10 mouse cellular contexts compared by ENCODE assay signal in genomic region chr4:140779803-140780397, GRCm38 (mm10). TPM values are rescaled to one million over a fixed set of nuclear protein-coding genes. Genes with fewer than 3 reads are reported as not detected.
DNase-seq lines count a peak whose midpoint lies in the region; ATAC-seq and TF ChIP-seq lines count a peak whose summit lies in the region.
"Had no signal": no experiment of that assay in that cellular context is flagged by ENCODE, and none has a peak within 500 bp of the region (broad histone marks: within the 10 kb centered on the region; RNA-seq: fewer than 3 reads in every experiment).

No protein-coding gene starts in this region.

- H3K27me3 ChIP-seq in heart, postnatal 0 days (ENCODE audit: control insufficient read depth, insufficient read depth, low read length), result no peaks in the 10 kb centered on the region
- no peaks in the 10 kb centered on the region for H3K27me3 ChIP-seq in lung, embryonic 15.5 days
- H3K27me3 ChIP-seq: stomach, embryonic 15.5 days had no signal

- DNase-seq in lung, adult 18-20 months, result peak; percentile 22 to 29
- DNase-seq in lung, adult 2 months, result no peak
- DNase-seq in embryo, embryonic 10.5 days (ENCODE audit: low spot score), result peak; percentile 64
- peak; percentile 50 for DNase-seq in heart, postnatal 0 days (ENCODE audit: low spot score)
- DNase-seq in right cerebral cortex, adult 18-20 months, result no peak
- no peak for DNase-seq in layer of hippocampus, postnatal 10 days (ENCODE audit: low spot score in 2 of 2)
- no peak for DNase-seq in thymus, postnatal 36 days

- no peaks in the 10 kb centered on the region for H3K36me3 ChIP-seq in heart, postnatal 0 days (replicated peaks; ENCODE audit: control insufficient read depth, insufficient read depth, low read length)
- H3K36me3 ChIP-seq in lung, embryonic 15.5 days, result no peaks in the 10 kb centered on the region
- H3K36me3 ChIP-seq: stomach, embryonic 15.5 days had no signal

- no peaks in the 10 kb centered on the region for H3K4me1 ChIP-seq in lung, adult 2 months (ENCODE audit: control insufficient read depth, insufficient read depth, low read length)
- H3K4me1 ChIP-seq in heart, postnatal 0 days (ENCODE audit: control insufficient read depth, insufficient read depth), result no peaks in the 10 kb centered on the region
- peaks cover 8% of the 10 kb centered on the region; the same call in 1 of the 2 replicates for H3K4me1 ChIP-seq in lung, embryonic 15.5 days

- no peak for TF ChIP-seq POLR2A in lung, adult 2 months (IDR thresholded peaks at IDR 0.05; ENCODE audit: borderline replicate concordance, extremely low read depth, low read depth, low read length)

- H3K4me2 ChIP-seq in heart, postnatal 0 days (ENCODE audit: low read depth, low read length), result no peak overlapping the region
- peak overlapping the region; percentile 2; the same call in 1 of the 2 replicates for H3K4me2 ChIP-seq in lung, embryonic 15.5 days
- H3K4me2 ChIP-seq: stomach, embryonic 15.5 days had no signal

- TF ChIP-seq CTCF in lung, adult 2 months (IDR thresholded peaks at IDR 0.05; ENCODE audit: insufficient read depth, low read length), result no peak
- TF ChIP-seq CTCF in heart, postnatal 0 days (IDR thresholded peaks at IDR 0.05; ENCODE audit: low read depth), result no peak

- 17% methylated on average over 19 of the region's 19 CpGs for WGBS in lung, adult 2 months
- WGBS in heart, postnatal 0 days, result 14% methylated on average over 19 of the region's 19 CpGs
- 12% methylated on average over 18 of the region's 19 CpGs for WGBS in lung, embryonic 15.5 days

- no peak overlapping the region for H3K9ac ChIP-seq in heart, postnatal 0 days (replicated peaks; ENCODE audit: low read depth, low read length)
- H3K9ac ChIP-seq in lung, embryonic 15.5 days, result no peak overlapping the region
- H3K9ac ChIP-seq: stomach, embryonic 15.5 days had no signal

- TF ChIP-seq EP300 in heart, postnatal 0 days (IDR thresholded peaks at IDR 0.05; ENCODE audit: low read depth), result peak; percentile 61; the same call in 1 of the 2 replicates

- H3K9me3 ChIP-seq in heart, postnatal 0 days (replicated peaks; ENCODE audit: control insufficient read depth, low read length), result no peaks in the 10 kb centered on the region
- H3K9me3 ChIP-seq in lung, embryonic 15.5 days, result no peaks in the 10 kb centered on the region
- H3K9me3 ChIP-seq: stomach, embryonic 15.5 days had no signal

- no peak overlapping the region for H3K27ac ChIP-seq in heart, postnatal 0 days (ENCODE audit: low read depth)
- no peak overlapping the region for H3K27ac ChIP-seq in lung, embryonic 15.5 days
- H3K27ac ChIP-seq: stomach, embryonic 15.5 days had no signal

- H3K4me3 ChIP-seq in lung, adult 2 months (replicated peaks; ENCODE audit: extremely low read depth, low read depth, low read length), result no peak overlapping the region
- no peak overlapping the region for H3K4me3 ChIP-seq in heart, postnatal 0 days (ENCODE audit: low read depth, low read length)
- no peak overlapping the region for H3K4me3 ChIP-seq in lung, embryonic 15.5 days
- H3K4me3 ChIP-seq: stomach, embryonic 15.5 days had no signal

- peak; percentile 73 for ATAC-seq in heart, postnatal 0 days (ENCODE audit: insufficient read depth, low read depth)
- peak; percentile 28 for ATAC-seq in lung, embryonic 15.5 days (ENCODE audit: borderline replicate concordance, extremely low read depth, low FRiP score, low TSS enrichment)

RNA-seq across cellular contexts. Expression of gene Padi4, which starts 5.9 kb away (rescaled TPM):
- 4.5 and 9.4 TPM in 2 replicates for polyA plus RNA-seq in lung, adult 2 months (2012; rRNA removed)
- total RNA-seq in heart, postnatal 0 days (2014; rRNA removed; ENCODE audit: low replicate concordance), result 2.4 and 2.7 TPM in 2 replicates
- 1.1 and 1.2 TPM in 2 replicates for polyA plus RNA-seq in heart, postnatal 0 days (2015; fragmentation: Nextera tagmentation; extraction: Ambion mirVana)
- 1.8 and 2.1 TPM in 2 replicates for polyA plus RNA-seq in lung, embryonic 15.5 days (2015; fragmentation: Nextera tagmentation; extraction: Ambion mirVana)
- not detected for total RNA-seq in layer of hippocampus, postnatal 10 days (2021)

RNA-seq across cellular contexts. Expression of gene Padi3, which starts 30.5 kb away (rescaled TPM):
- 0.21 and 0.34 TPM in 2 replicates for polyA plus RNA-seq in lung, adult 2 months (2012; rRNA removed)
- total RNA-seq in heart, postnatal 0 days (2014; rRNA removed; ENCODE audit: low replicate concordance), result 0.04 TPM in 1 of 2 replicates, not detected in the other
- 0.11 TPM in 2 replicates for polyA plus RNA-seq in heart, postnatal 0 days (2015; fragmentation: Nextera tagmentation; extraction: Ambion mirVana)
- polyA plus RNA-seq in lung, embryonic 15.5 days (2015; fragmentation: Nextera tagmentation; extraction: Ambion mirVana), result 0.31 and 0.34 TPM in 2 replicates
- under 1 TPM in 1 of 2 experiments, not detected in 1; 0.11 TPM for total RNA-seq in layer of hippocampus, postnatal 10 days (2021)
- polyA plus RNA-seq: large intestine, adult 2 months had no signal

RNA-seq across cellular contexts. Expression of gene Padi6, which starts 37.5 kb away (rescaled TPM):
- not detected in 2 replicates for polyA plus RNA-seq in lung, adult 2 months (2012; rRNA removed)
- not detected in 2 replicates for total RNA-seq in heart, postnatal 0 days (2014; rRNA removed; ENCODE audit: low replicate concordance)
- polyA plus RNA-seq in heart, postnatal 0 days (2015; fragmentation: Nextera tagmentation; extraction: Ambion mirVana), result 0.07 TPM in 1 of 2 replicates, not detected in the other
- polyA plus RNA-seq in lung, embryonic 15.5 days (2015; fragmentation: Nextera tagmentation; extraction: Ambion mirVana), result 0.06 TPM in 1 of 2 replicates, not detected in the other
- total RNA-seq in layer of hippocampus, postnatal 10 days (2021), result under 1 TPM; 0.21 to 0.69 TPM
- polyA plus RNA-seq: large intestine, adult 2 months had no signal

Comparison
In these comparisons a context has a peak if more than half of its experiments do, and no peak if none do; other contexts are left out.
1. DNase-seq: peak in lung, adult 18-20 months (2 of 2), embryo, embryonic 10.5 days (single experiment) and heart, postnatal 0 days (single experiment); none in lung, adult 2 months (single experiment), right cerebral cortex, adult 18-20 months (single experiment), layer of hippocampus, postnatal 10 days (0 of 2) and thymus, postnatal 36 days (0 of 2).